Mouse (Mus musculus): ENCODE measurements around the gene Enpp5. TPM values are rescaled to one million over a fixed set of nuclear protein-coding genes. Genes with fewer than 3 reads are reported as not detected.
A peak's percentile ranks its signal among the peaks of the same experiment; 100 is the strongest.

Gene Enpp5
- polyA plus RNA-seq, 1 experiment from 2014 or later = 18.7 TPM

GRCm38 (mm10) chr17:44042301-44042700 is 36.3 kb upstream of the Enpp5 start:
- Histone ChIP-seq H3K36me3 (ENCODE audit: control insufficient read depth, insufficient read depth, low read length) (no peaks in the 10 kb centered on the region), H3K4me3 (ENCODE audit: low read depth, low read length) (no peak overlapping the region), H3K4me1 (replicated peaks; ENCODE audit: control insufficient read depth, insufficient read depth) (no peaks in the 10 kb centered on the region), H3K27ac (replicated peaks) (no peak overlapping the region), H3K9me3 (ENCODE audit: control insufficient read depth, low read length) (no peaks in the 10 kb centered on the region), H3K4me2 (replicated peaks; ENCODE audit: low read depth) (no peak overlapping the region), H3K9ac (ENCODE audit: low read length) (no peak overlapping the region), H3K27me3 (ENCODE audit: control insufficient read depth, insufficient read depth, low read length) (no peaks in the 10 kb centered on the region)
- ATAC-seq (ENCODE audit: low FRiP score, low TSS enrichment) (no peak), DNase-seq (ENCODE audit: low spot score) (no peak)
- no peak for TF ChIP-seq EP300 (optimal IDR thresholded peaks at IDR 0.05)
- no peak for TF ChIP-seq CTCF (IDR thresholded peaks at IDR 0.05; ENCODE audit: low read depth)
- 55% methylated on average over 2 of the region's 2 CpGs for WGBS

GRCm38 (mm10) chr17:44042861-44043260 is 35.8 kb upstream of the Enpp5 start:
- no peak for TF ChIP-seq EP300 (optimal IDR thresholded peaks at IDR 0.05)
- TF ChIP-seq CTCF (IDR thresholded peaks at IDR 0.05; ENCODE audit: low read depth) = no peak
- no peak overlapping the region for H3K4me2 ChIP-seq (replicated peaks; ENCODE audit: low read depth)
- WGBS = 74% methylated on average over 8 of the region's 8 CpGs
- no peak overlapping the region for H3K4me3 ChIP-seq (ENCODE audit: low read depth, low read length)
- no peaks in the 10 kb centered on the region for H3K9me3 ChIP-seq (ENCODE audit: control insufficient read depth, low read length)
- H3K36me3 ChIP-seq (ENCODE audit: control insufficient read depth, insufficient read depth, low read length) = no peaks in the 10 kb centered on the region
- H3K9ac ChIP-seq (ENCODE audit: low read length) = no peak overlapping the region
- H3K27ac ChIP-seq (replicated peaks) = no peak overlapping the region
- H3K4me1 ChIP-seq (replicated peaks; ENCODE audit: control insufficient read depth, insufficient read depth) = no peaks in the 10 kb centered on the region
- no peak for ATAC-seq (ENCODE audit: low FRiP score, low TSS enrichment)
- DNase-seq (ENCODE audit: low spot score) = no peak
- H3K27me3 ChIP-seq (ENCODE audit: control insufficient read depth, insufficient read depth, low read length) = no peaks in the 10 kb centered on the region

- no peak overlapping the region for H3K9ac ChIP-seq (ENCODE audit: low read length)
- DNase-seq (ENCODE audit: low spot score) (no peak), ATAC-seq (ENCODE audit: low FRiP score, low TSS enrichment) (no peak)
- H3K27me3 ChIP-seq (ENCODE audit: control insufficient read depth, insufficient read depth, low read length) = no peaks in the 10 kb centered on the region
- H3K9me3 ChIP-seq (ENCODE audit: control insufficient read depth, low read length) = no peaks in the 10 kb centered on the region
- H3K27ac ChIP-seq (replicated peaks) = no peak overlapping the region
- WGBS = 64% methylated on average over 4 of the region's 4 CpGs
- no peak for TF ChIP-seq EP300 (optimal IDR thresholded peaks at IDR 0.05)
- no peak for TF ChIP-seq CTCF (IDR thresholded peaks at IDR 0.05; ENCODE audit: low read depth)
- no peak overlapping the region for H3K4me2 ChIP-seq (replicated peaks; ENCODE audit: low read depth)
- no peak overlapping the region for H3K4me3 ChIP-seq (ENCODE audit: low read depth, low read length)
- H3K36me3 ChIP-seq (ENCODE audit: control insufficient read depth, insufficient read depth, low read length) = no peaks in the 10 kb centered on the region
- H3K4me1 ChIP-seq (replicated peaks; ENCODE audit: control insufficient read depth, insufficient read depth) = no peaks in the 10 kb centered on the region
Measured at GRCm38 (mm10) chr17:44053427-44053826, 25.2 kb upstream of the Enpp5 start.

- peak; percentile 21 for DNase-seq (ENCODE audit: low spot score)
- Histone ChIP-seq H3K9ac (ENCODE audit: low read length) (no peak overlapping the region), H3K4me2 (replicated peaks; ENCODE audit: low read depth) (no peak overlapping the region), H3K9me3 (ENCODE audit: control insufficient read depth, low read length) (no peaks in the 10 kb centered on the region), H3K4me3 (ENCODE audit: low read depth, low read length) (no peak overlapping the region), H3K36me3 (ENCODE audit: control insufficient read depth, insufficient read depth, low read length) (no peaks in the 10 kb centered on the region), H3K27ac (replicated peaks) (no peak overlapping the region), H3K4me1 (replicated peaks; ENCODE audit: control insufficient read depth, insufficient read depth) (no peaks in the 10 kb centered on the region), H3K27me3 (ENCODE audit: control insufficient read depth, insufficient read depth, low read length) (no peaks in the 10 kb centered on the region)
- no peak; the same call in 1 of the 2 replicates for ATAC-seq (ENCODE audit: low FRiP score, low TSS enrichment)
- TF ChIP-seq CTCF (IDR thresholded peaks at IDR 0.05; ENCODE audit: low read depth) (no peak), EP300 (optimal IDR thresholded peaks at IDR 0.05) (no peak)
- WGBS = 86% methylated on average over 1 of the region's 1 CpGs
Measured at GRCm38 (mm10) chr17:44057123-44057522, 21.5 kb upstream of the Enpp5 start.

- Histone ChIP-seq H3K27me3 (ENCODE audit: control insufficient read depth, insufficient read depth, low read length) (no peaks in the 10 kb centered on the region), H3K4me3 (ENCODE audit: low read depth, low read length) (no peak overlapping the region), H3K27ac (replicated peaks) (no peak overlapping the region), H3K9me3 (ENCODE audit: control insufficient read depth, low read length) (no peaks in the 10 kb centered on the region), H3K4me1 (replicated peaks; ENCODE audit: control insufficient read depth, insufficient read depth) (no peaks in the 10 kb centered on the region), H3K36me3 (ENCODE audit: control insufficient read depth, insufficient read depth, low read length) (no peaks in the 10 kb centered on the region), H3K9ac (ENCODE audit: low read length) (no peak overlapping the region), H3K4me2 (replicated peaks; ENCODE audit: low read depth) (no peak overlapping the region)
- ATAC-seq (ENCODE audit: low FRiP score, low TSS enrichment) = no peak
- TF ChIP-seq CTCF (IDR thresholded peaks at IDR 0.05; ENCODE audit: low read depth) (no peak), EP300 (optimal IDR thresholded peaks at IDR 0.05) (no peak)
- DNase-seq (ENCODE audit: low spot score) = no peak
Measured at GRCm38 (mm10) chr17:44058145-44058544, 20.5 kb upstream of the Enpp5 start.

DNA sequence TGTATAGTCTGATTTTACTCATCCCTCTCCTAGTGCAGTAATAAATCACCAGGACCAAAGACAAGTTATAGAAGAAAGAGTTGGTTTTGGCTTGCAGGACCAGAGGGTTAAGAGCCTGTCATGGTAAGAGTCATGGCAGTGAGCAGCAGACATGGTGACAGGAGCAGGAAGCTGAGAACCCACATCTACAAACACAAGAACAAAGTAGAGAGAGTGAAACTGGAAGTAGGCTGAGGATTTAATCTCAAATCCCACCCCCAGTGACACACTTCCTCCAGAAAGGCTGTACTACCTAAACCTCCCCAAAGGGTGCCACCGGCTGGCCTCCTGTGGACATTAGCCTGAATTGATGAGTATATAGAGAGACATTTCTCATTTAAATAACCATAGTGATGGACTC is 17.8 kb upstream of the Enpp5 start:
- WGBS = 88% methylated on average over 1 of the region's 1 CpGs
- TF ChIP-seq EP300 (optimal IDR thresholded peaks at IDR 0.05) (no peak), CTCF (IDR thresholded peaks at IDR 0.05; ENCODE audit: low read depth) (no peak)
- no peaks in the 10 kb centered on the region for H3K36me3 ChIP-seq (ENCODE audit: control insufficient read depth, insufficient read depth, low read length)

More for the DNA sequence above, 17.8 kb upstream of the Enpp5 start:
- Histone ChIP-seq H3K4me3 (ENCODE audit: low read depth, low read length) (no peak overlapping the region), H3K27me3 (ENCODE audit: control insufficient read depth, insufficient read depth, low read length) (no peaks in the 10 kb centered on the region), H3K4me1 (replicated peaks; ENCODE audit: control insufficient read depth, insufficient read depth) (no peaks in the 10 kb centered on the region), H3K9ac (ENCODE audit: low read length) (no peak overlapping the region), H3K27ac (replicated peaks) (no peak overlapping the region), H3K4me2 (replicated peaks; ENCODE audit: low read depth) (no peak overlapping the region), H3K9me3 (ENCODE audit: control insufficient read depth, low read length) (no peaks in the 10 kb centered on the region)
- no peak for DNase-seq (ENCODE audit: low spot score)
- no peak for ATAC-seq (ENCODE audit: low FRiP score, low TSS enrichment)

Measured in stomach, postnatal 0 days (tissue).